Mouse (Mus musculus): Measurements from ENCODE around the gene Slc22a7.

- TF ChIP-seq CTCF (IDR thresholded peaks at IDR 0.05; ENCODE audit: low read depth, low read length) (no peak), POLR2A (IDR thresholded peaks at IDR 0.05; ENCODE audit: borderline replicate concordance, low read depth, low read length) (no peak)
Observed at GRCm38 (mm10) chr17:46484021-46484431, 45.8 kb upstream of the Slc22a7 start.
